Mouse (Mus musculus) left cerebral cortex, postnatal 25 days (tissue): ENCODE results near the gene Epb41l2. TPM values are rescaled to one million over a fixed set of nuclear protein-coding genes. Genes with fewer than 3 reads are reported as not detected.

Source experiments
- DNase-seq, 2 experiments: peaks; one replicate each; pipeline ENCODE4 v3.0.0; 2022; ENCODE audit warnings: low spot score in 2 of 2, mixed read lengths in 1 of 2
- intact Hi-C: fragments of 180-260 bp; cut with DNase I; formaldehyde crosslinking; loops from one replicate; pipeline ENCODE4 v1.15.1; 2025
- total RNA-seq, 2 experiments: library from RNA; stranded (reverse); gene quantifications; 2 replicates each; pipeline ENCODE4 v1.2.3; 2021

Gene Epb41l2
- total RNA-seq, 2 experiments from 2014 or later, result 132 to 159 TPM

- peak in 1 of 2 experiments; percentile 30 for DNase-seq
- intact Hi-C loops, result loop anchor here (1.0 to 10.0 kb wide), 2 partner anchors 63 to 75 kb away; no protein-coding TSS in a partner anchor
Measured at GRCm38 (mm10) chr10:25359959-25360811, 587 bp downstream of the Epb41l2 start.

GRCm38 (mm10) chr10:25362235-25362634 lies 2.6 kb downstream of the Epb41l2 start:
- intact Hi-C loops, result loop anchor here (10.0 kb wide), 1 partner anchor 73 kb away; no protein-coding TSS in a partner anchor
- DNase-seq, result no peak

- DNase-seq, result no peak
- intact Hi-C loops, result loop anchor here (5.0 to 10.0 kb wide), 2 partner anchors 70 to 122 kb away; no protein-coding TSS in a partner anchor
Measured at GRCm38 (mm10) chr10:25365158-25365557, 5.6 kb downstream of the Epb41l2 start.

GRCm38 (mm10) chr10:25365708-25366107 lies 6.1 kb downstream of the Epb41l2 start:
- DNase-seq, result no peak
- intact Hi-C loops, result loop anchor here (5.0 to 10.0 kb wide), 2 partner anchors 69 to 122 kb away; no protein-coding TSS in a partner anchor

- intact Hi-C loops, result loop anchor here (5.0 to 10.0 kb wide), 2 partner anchors 68 to 121 kb away; no protein-coding TSS in a partner anchor
- no peak for DNase-seq
Measured at GRCm38 (mm10) chr10:25366691-25367090, 7.1 kb downstream of the Epb41l2 start.

GRCm38 (mm10) chr10:25368928-25369327 lies 9.3 kb downstream of the Epb41l2 start:
- intact Hi-C loops, result loop anchor here (5.0 to 10.0 kb wide), 2 partner anchors 66 to 118 kb away; no protein-coding TSS in a partner anchor
- no peak for DNase-seq

GRCm38 (mm10) chr10:25369691-25370090 lies 10.1 kb downstream of the Epb41l2 start:
- no peak for DNase-seq

GRCm38 (mm10) chr10:25371336-25371735 lies 11.7 kb downstream of the Epb41l2 start:
- intact Hi-C loops, result no loop called here
- DNase-seq, result no peak

More at GRCm38 (mm10) chr10:25369691-25370090, 10.1 kb downstream of the Epb41l2 start:
- intact Hi-C loops, result loop anchor here (5.0 to 10.0 kb wide), 2 partner anchors 65 to 118 kb away; no protein-coding TSS in a partner anchor

- intact Hi-C loops, result no loop called here
- no peak for DNase-seq
Measured at GRCm38 (mm10) chr10:25371915-25372371, 12.3 kb downstream of the Epb41l2 start.

- intact Hi-C loops, result no loop called here
Measured at GRCm38 (mm10) chr10:25372510-25373148, 13.0 kb downstream of the Epb41l2 start.

GRCm38 (mm10) chr10:25375036-25375435 lies 15.4 kb downstream of the Epb41l2 start:
- intact Hi-C loops, result no loop called here
- no peak for DNase-seq

More at GRCm38 (mm10) chr10:25372510-25373148, 13.0 kb downstream of the Epb41l2 start:
- no peak for DNase-seq

- intact Hi-C loops, result no loop called here
Measured at GRCm38 (mm10) chr10:25380746-25381481, 21.3 kb downstream of the Epb41l2 start.

GRCm38 (mm10) chr10:25381951-25382350 lies 22.4 kb downstream of the Epb41l2 start:
- intact Hi-C loops, result no loop called here
- DNase-seq, result no peak

More at GRCm38 (mm10) chr10:25380746-25381481, 21.3 kb downstream of the Epb41l2 start:
- DNase-seq, result no peak

GRCm38 (mm10) chr10:25383171-25383570 lies 23.6 kb downstream of the Epb41l2 start:
- intact Hi-C loops, result no loop called here

GRCm38 (mm10) chr10:25384391-25384790 lies 24.8 kb downstream of the Epb41l2 start:
- intact Hi-C loops, result no loop called here

More at GRCm38 (mm10) chr10:25383171-25383570, 23.6 kb downstream of the Epb41l2 start:
- no peak for DNase-seq

GRCm38 (mm10) chr10:25385811-25386580 lies 26.4 kb downstream of the Epb41l2 start:
- DNase-seq, result no peak
- intact Hi-C loops, result loop anchor here (2.0 kb wide), 1 partner anchor 93 kb away; no protein-coding TSS in a partner anchor

More at GRCm38 (mm10) chr10:25384391-25384790, 24.8 kb downstream of the Epb41l2 start:
- no peak for DNase-seq

GRCm38 (mm10) chr10:25386868-25387267 lies 27.3 kb downstream of the Epb41l2 start:
- intact Hi-C loops, result loop anchor here (2.0 kb wide), 1 partner anchor 92 kb away; no protein-coding TSS in a partner anchor
- DNase-seq, result no peak

- DNase-seq, result no peak
- intact Hi-C loops, result loop anchor here (2.0 kb wide), 1 partner anchor 92 kb away; no protein-coding TSS in a partner anchor
Measured at GRCm38 (mm10) chr10:25387268-25387667, 27.7 kb downstream of the Epb41l2 start.
